Mouse (Mus musculus) central nervous system, embryonic 11.5 days (tissue): ENCODE results near the gene Endog. TPM values are rescaled to one million over a fixed set of nuclear protein-coding genes. Genes with fewer than 3 reads are reported as not detected.

ENCODE experiments used
- polyA plus RNA-seq: library from polyadenylated mRNA; depleted of rRNA; stranded (reverse); fragments of >200 nt; gene quantifications from 2 replicates; pipeline ENCODE4 v1.2.3, GENCODE M21; 2012; rRNA removed

Gene Endog
- polyA plus RNA-seq = 10.5 and 11.2 TPM in 2 replicates

DNA sequence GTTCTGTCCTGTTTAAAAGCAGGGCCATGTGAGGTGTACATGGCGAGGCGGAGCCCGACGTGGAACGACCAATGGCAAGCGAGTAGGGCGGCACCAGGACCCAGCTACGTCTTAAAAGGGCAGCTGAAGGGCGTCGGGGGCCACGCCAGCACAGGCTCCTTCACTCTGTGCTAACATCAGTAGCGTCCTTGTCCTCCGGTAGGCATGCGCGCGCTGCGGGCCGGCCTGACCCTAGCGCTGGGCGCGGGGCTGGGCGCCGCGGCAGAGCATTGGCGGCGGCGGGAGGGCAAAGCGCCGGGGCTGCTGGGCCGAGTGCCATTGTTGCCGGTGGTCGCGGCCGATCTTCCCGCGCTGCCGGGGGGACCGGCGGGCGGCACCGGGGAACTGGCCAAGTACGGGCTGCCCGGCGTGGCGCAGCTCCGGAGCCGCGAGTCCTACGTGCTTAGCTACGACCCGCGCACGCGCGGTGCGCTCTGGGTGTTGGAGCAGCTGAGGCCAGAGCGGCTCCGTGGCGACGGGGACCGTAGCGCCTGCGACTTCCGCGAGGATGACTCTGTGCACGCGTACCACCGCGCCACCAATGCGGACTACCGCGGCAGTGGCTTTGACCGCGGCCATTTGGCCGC is at the start of gene Endog:
TSS of gene Endog (plus strand) at position 123 of the 626 bp plus-strand sequence.

GRCm38 (mm10) chr2:30124472-30125274 is 46.6 kb upstream of the Endog start, which contains the start of gene Zer1:
Zer1 (minus strand) TSS chr2:30124585.

DNA sequence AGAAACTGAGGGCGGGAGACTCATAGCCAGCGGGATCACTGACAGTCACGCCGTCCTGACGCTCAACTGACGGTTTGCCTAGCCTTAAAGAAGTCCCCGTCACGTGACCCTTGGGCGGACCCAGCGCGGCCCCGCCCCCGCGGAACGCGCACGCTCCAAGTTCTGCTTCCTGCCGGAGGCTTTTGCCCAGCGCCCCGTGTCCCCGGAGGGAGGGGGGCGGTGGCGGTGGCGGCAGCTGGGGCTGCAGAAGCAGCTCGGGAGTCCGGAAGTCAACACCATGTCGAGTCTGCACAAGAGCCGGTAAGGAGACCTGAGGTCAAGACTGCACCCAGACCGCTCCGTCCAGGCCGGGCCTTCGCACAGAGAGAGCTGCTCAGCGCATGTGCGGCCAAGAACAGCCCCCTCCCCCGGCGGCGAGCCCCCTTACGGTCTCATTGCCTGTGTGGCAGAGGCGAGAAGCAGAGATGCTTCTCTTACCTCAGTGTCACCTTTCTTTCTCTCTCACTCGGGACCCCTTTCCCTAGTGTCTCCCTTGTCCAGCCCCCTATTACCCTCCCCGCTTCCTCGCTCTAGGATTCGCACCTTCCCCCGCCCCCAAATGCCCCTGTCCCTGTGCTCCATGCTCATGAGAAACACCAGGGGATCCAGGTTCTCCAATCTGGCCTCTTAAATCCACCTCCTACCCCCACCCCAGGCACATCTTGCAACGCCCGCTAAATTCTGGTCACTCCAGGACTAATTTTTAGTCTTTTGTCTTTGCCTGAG is 37.5 kb upstream of the Endog start, which contains the start of gene Tbc1d13:
TSS of gene Tbc1d13 (plus strand) at position 134 of the 765 bp plus-strand sequence.

GRCm38 (mm10) chr2:30177700-30178675 is 6.7 kb downstream of the Endog start, which contains the start of gene Spout1:
Spout1 (minus strand) TSS chr2:30178459.

DNA sequence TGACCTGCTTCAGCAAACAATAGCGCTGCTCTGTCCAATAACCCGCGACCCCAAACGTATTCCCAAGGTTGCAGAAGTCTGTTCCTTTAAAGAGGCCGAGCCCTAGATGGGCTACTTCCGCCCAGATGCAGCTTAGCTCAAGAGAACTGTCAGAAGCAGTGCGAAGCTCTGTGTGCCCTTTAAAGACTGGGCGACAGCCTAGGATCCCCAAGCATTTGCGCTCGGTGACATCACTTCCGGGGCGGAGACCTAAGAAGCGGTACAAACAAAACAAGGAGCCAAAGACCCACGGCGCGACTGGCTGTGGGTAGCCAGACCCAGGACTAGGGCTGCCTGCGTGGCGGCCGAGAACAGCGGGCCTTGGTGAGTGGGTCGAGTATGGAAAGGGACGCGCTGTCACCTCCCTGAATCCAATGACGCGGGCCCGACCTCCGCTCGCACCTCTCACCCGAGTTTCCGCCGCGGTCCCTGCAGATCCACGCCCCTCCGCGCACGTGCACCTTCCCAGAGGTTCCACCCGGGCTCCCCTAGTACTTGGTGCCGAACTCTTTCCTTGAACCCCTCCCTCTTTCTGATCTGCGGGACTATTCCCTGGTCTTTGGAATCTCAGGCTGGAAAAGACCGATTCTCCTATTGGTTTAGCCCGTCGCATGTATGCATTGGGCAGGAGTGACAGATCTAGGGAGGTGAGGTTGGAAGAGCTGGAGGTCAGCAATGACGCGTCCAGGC is 34.5 kb downstream of the Endog start, which contains the start of gene Kyat1:
TSS of gene Kyat1 (minus strand) at position 219 of the 729 bp plus-strand sequence.

Other genes starting within 250 kb of the Endog start
- 40.0 and 50.5 TPM in 2 replicates for gene Gle1, start 236.1 kb upstream of the Endog start, polyA plus RNA-seq
- 265 and 291 TPM in 2 replicates for gene Sptan1, start 205.9 kb upstream of the Endog start, polyA plus RNA-seq
- 31.5 and 32.4 TPM in 2 replicates for gene Wdr34, start 122.6 kb upstream of the Endog start, polyA plus RNA-seq
- 683 and 2,388 TPM in 2 replicates for gene Set, start 114.1 kb upstream of the Endog start, polyA plus RNA-seq
- 17.4 and 28.0 TPM in 2 replicates for gene Pkn3, start 93.8 kb upstream of the Endog start, polyA plus RNA-seq
- gene Zdhhc12, start 77.8 kb upstream of the Endog start, polyA plus RNA-seq = 22.3 and 37.3 TPM in 2 replicates
- gene Zer1, start 46.9 kb upstream of the Endog start, polyA plus RNA-seq = 26.9 and 42.9 TPM in 2 replicates
- 43.4 and 48.1 TPM in 2 replicates for gene Tbc1d13, start 37.7 kb upstream of the Endog start, polyA plus RNA-seq
- 59.2 and 60.5 TPM in 2 replicates for gene Spout1, start 7.0 kb downstream of the Endog start, polyA plus RNA-seq
- gene Kyat1, start 34.4 kb downstream of the Endog start, polyA plus RNA-seq = 14.1 and 17.2 TPM in 2 replicates
- gene Lrrc8a, start 66.2 kb downstream of the Endog start, polyA plus RNA-seq = 17.0 and 25.4 TPM in 2 replicates
- 4.9 and 10.7 TPM in 2 replicates for gene Gm28035, start 69.1 kb downstream of the Endog start, polyA plus RNA-seq
- 7.4 and 9.1 TPM in 2 replicates for gene Phyhd1, start 94.7 kb downstream of the Endog start, polyA plus RNA-seq
- gene Gm28038, start 109.5 kb downstream of the Endog start, polyA plus RNA-seq = not detected in 2 replicates
- gene Dolk, start 114.8 kb downstream of the Endog start, polyA plus RNA-seq = 8.1 and 10.7 TPM in 2 replicates
- 37.5 and 56.2 TPM in 2 replicates for gene Nup188, start 114.9 kb downstream of the Endog start, polyA plus RNA-seq
- gene Sh3glb2, start 187.8 kb downstream of the Endog start, polyA plus RNA-seq = 98.2 and 111 TPM in 2 replicates
- gene Miga2, start 192.7 kb downstream of the Endog start, polyA plus RNA-seq = 30.4 and 37.9 TPM in 2 replicates
- 31.9 and 49.0 TPM in 2 replicates for gene Dolpp1, start 220.8 kb downstream of the Endog start, polyA plus RNA-seq
- gene Crat, start 244.3 kb downstream of the Endog start, polyA plus RNA-seq = 10.8 and 19.5 TPM in 2 replicates
- 117 and 122 TPM in 2 replicates for gene Ptpa, start 244.5 kb downstream of the Endog start, polyA plus RNA-seq